In the genomic region with DNA sequence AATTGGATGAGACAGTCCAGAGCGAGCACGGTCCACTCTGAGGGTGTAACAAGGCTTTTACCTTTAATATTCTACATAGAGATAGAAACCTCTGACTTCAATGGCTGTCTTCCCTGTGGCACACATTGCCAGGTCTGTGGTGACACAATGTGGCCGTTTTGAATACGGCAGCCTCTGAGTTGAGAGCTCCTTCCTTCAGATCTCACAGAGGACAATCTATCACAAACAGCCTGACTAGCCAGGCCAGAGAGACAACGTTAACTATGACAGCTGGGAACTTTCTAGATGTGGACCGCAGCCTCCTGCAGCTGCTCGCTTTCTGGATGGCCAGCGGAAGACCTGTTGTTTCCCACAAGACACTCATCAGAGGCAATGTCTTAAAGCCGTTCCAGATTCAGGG, we compare ENCODE assay signal across 12 mouse cellular contexts. TPM values are rescaled to one million over a fixed set of nuclear protein-coding genes. Genes with fewer than 3 reads are reported as not detected.
DNase-seq lines count a peak whose midpoint lies in the region; ATAC-seq and TF ChIP-seq lines count a peak whose summit lies in the region.
"Had no signal": no experiment of that assay in that cellular context is flagged by ENCODE, and none has a peak within 500 bp of the region (broad histone marks: within the 10 kb centered on the region; RNA-seq: fewer than 3 reads in every experiment).

No protein-coding gene starts in this region.

- no peaks in the 10 kb centered on the region for H3K79me2 ChIP-seq in CH12.LX (replicated peaks; ENCODE audit: control insufficient read depth, extremely low read depth, insufficient read depth, poor library complexity, severe bottlenecking)

- H3K27me3 ChIP-seq in embryonic facial prominence, embryonic 11.5 days (ENCODE audit: control insufficient read depth, insufficient read depth, low read length), result no peaks in the 10 kb centered on the region
- H3K27me3 ChIP-seq in embryonic facial prominence, embryonic 10.5 days (replicated peaks; ENCODE audit: low read depth, poor library complexity, severe bottlenecking), result peaks cover 8% of the 10 kb centered on the region; the same call in 1 of the 2 replicates
- peaks cover 33% of the 10 kb centered on the region for H3K27me3 ChIP-seq in CH12.LX (replicated peaks)
- H3K27me3 ChIP-seq in hindbrain, postnatal 0 days (ENCODE audit: insufficient read depth, low read length), result no peaks in the 10 kb centered on the region
- H3K27me3 ChIP-seq: forebrain, embryonic 15.5 days; hindbrain, embryonic 15.5 days had no signal

- peak; percentile 67 for TF ChIP-seq RAD21 in CH12.LX (IDR thresholded peaks at IDR 0.05; ENCODE audit: low read depth, low read length)

- DNase-seq in embryonic facial prominence, embryonic 11.5 days (ENCODE audit: low spot score), result peak; percentile 22
- DNase-seq in embryonic facial prominence, embryonic 10.5 days (ENCODE audit: low spot score), result no peak
- peak in 1 of 2 experiments; percentile 49 for DNase-seq in layer of hippocampus, adult 2 months (ENCODE audit: low spot score in 2 of 2)
- no peak for DNase-seq in layer of hippocampus, postnatal 25 days (ENCODE audit: extremely low spot score in 1 of 2, low spot score in 1 of 2)
- peak; percentile 8 for DNase-seq in CH12.LX (ENCODE audit: extremely low read depth)
- peak; percentile 81 for DNase-seq in hindbrain, postnatal 0 days (ENCODE audit: low spot score)
- no peak for DNase-seq in urinary bladder, postnatal 36 days (ENCODE audit: low spot score in 2 of 2)
- DNase-seq in layer of hippocampus, adult 9-11 months, result no peak
- DNase-seq: cerebellum, adult 11 months had no signal

- no peak for TF ChIP-seq POLR2A in CH12.LX (IDR thresholded peaks at IDR 0.05; ENCODE audit: low read depth, low read length)

- in situ Hi-C loops in CH12.LX (cut with MboI; ENCODE audit: low pct_ligation_motif_present, low pct_unique_long_range_greater_than_20kb, low sequenced_read_pairs), result loop anchor here (25.0 kb wide), 2 partner anchors 576 to 926 kb away; a partner anchor contains a TSS

- no peak overlapping the region for H3K9ac ChIP-seq in embryonic facial prominence, embryonic 11.5 days (replicated peaks; ENCODE audit: low read length)
- H3K9ac ChIP-seq in CH12.LX (ENCODE audit: insufficient read depth, low read depth), result no peak overlapping the region
- H3K9ac ChIP-seq in hindbrain, postnatal 0 days (replicated peaks; ENCODE audit: low read length), result no peak overlapping the region
- H3K9ac ChIP-seq: forebrain, embryonic 15.5 days; hindbrain, embryonic 15.5 days had no signal

- no peaks in the 10 kb centered on the region for H3K9me3 ChIP-seq in embryonic facial prominence, embryonic 11.5 days (replicated peaks; ENCODE audit: control insufficient read depth, low read length)
- H3K9me3 ChIP-seq in embryonic facial prominence, embryonic 10.5 days, result no peaks in the 10 kb centered on the region
- H3K9me3 ChIP-seq in CH12.LX (replicated peaks; ENCODE audit: low read length), result no peaks in the 10 kb centered on the region
- no peaks in the 10 kb centered on the region for H3K9me3 ChIP-seq in hindbrain, postnatal 0 days (ENCODE audit: low read length)
- H3K9me3 ChIP-seq: forebrain, embryonic 15.5 days; hindbrain, embryonic 15.5 days had no signal

- dilution Hi-C loops in CH12.LX (cut with MboI; ENCODE audit: extremely low pct_ligation_motif_present, extremely low pct_unique_long_range_greater_than_20kb, low sequenced_read_pairs), result no loop called here

- H3K4me2 ChIP-seq in embryonic facial prominence, embryonic 11.5 days (ENCODE audit: low read depth, low read length), result no peak overlapping the region
- no peak overlapping the region for H3K4me2 ChIP-seq in CH12.LX (ENCODE audit: insufficient read depth, low read depth, poor library complexity, severe bottlenecking)
- no peak overlapping the region for H3K4me2 ChIP-seq in hindbrain, postnatal 0 days (ENCODE audit: low read depth, low read length)
- H3K4me2 ChIP-seq: forebrain, embryonic 15.5 days; hindbrain, embryonic 15.5 days had no signal

- no peaks in the 10 kb centered on the region for H3K4me1 ChIP-seq in embryonic facial prominence, embryonic 11.5 days (ENCODE audit: control insufficient read depth, insufficient read depth, low read length)
- peaks cover 12% of the 10 kb centered on the region; the same call in 1 of the 2 replicates for H3K4me1 ChIP-seq in embryonic facial prominence, embryonic 10.5 days
- peaks cover 0 to 2% of the 10 kb centered on the region in 2 experiments; a peak in 1 of 4 replicates for H3K4me1 ChIP-seq in CH12.LX (ENCODE audit: control insufficient read depth in 1 of 2, insufficient read depth in 2 of 2)
- no peaks in the 10 kb centered on the region for H3K4me1 ChIP-seq in hindbrain, postnatal 0 days (ENCODE audit: insufficient read depth, low read length)
- H3K4me1 ChIP-seq: forebrain, embryonic 15.5 days; hindbrain, embryonic 15.5 days had no signal

- peak; percentile 74 for TF ChIP-seq CTCF in layer of hippocampus, adult 2 months (conservative IDR thresholded peaks at IDR 0.05)
- peak in 1 of 2 experiments; percentile 52; a peak in 2 of 4 replicates for TF ChIP-seq CTCF in CH12.LX (conservative IDR thresholded peaks at IDR 0.05 in 1 of 2, IDR thresholded peaks at IDR 0.05 in 1 of 2; ENCODE audit: low read depth in 2 of 2, low read length in 2 of 2)
- peak; percentile 80 for TF ChIP-seq CTCF in hindbrain, postnatal 0 days (IDR thresholded peaks at IDR 0.05; ENCODE audit: low read depth)

- no peak for ATAC-seq in embryonic facial prominence, embryonic 11.5 days (replicated peaks; ENCODE audit: insufficient number of reproducible peaks, low FRiP score, low TSS enrichment, low read depth)
- ATAC-seq in hindbrain, postnatal 0 days, result peak; percentile 61; the same call in 1 of the 2 replicates
- ATAC-seq: forebrain, embryonic 15.5 days had no signal

- H3K27ac ChIP-seq in embryonic facial prominence, embryonic 11.5 days (replicated peaks; ENCODE audit: low read depth, low read length), result no peak overlapping the region
- H3K27ac ChIP-seq in embryonic facial prominence, embryonic 10.5 days (replicated peaks), result no peak overlapping the region
- no peak overlapping the region for H3K27ac ChIP-seq in layer of hippocampus, adult 2 months
- no peak overlapping the region for H3K27ac ChIP-seq in CH12.LX (ENCODE audit: insufficient read depth, low read depth)
- H3K27ac ChIP-seq in hindbrain, postnatal 0 days, result no peak overlapping the region
- H3K27ac ChIP-seq: forebrain, embryonic 15.5 days; hindbrain, embryonic 15.5 days had no signal

- WGBS in embryonic facial prominence, embryonic 11.5 days, result 88% methylated on average over 9 of the region's 9 CpGs
- WGBS in embryonic facial prominence, embryonic 10.5 days, result 87% methylated on average over 9 of the region's 9 CpGs
- 86% methylated on average over 9 of the region's 9 CpGs for WGBS in hindbrain, postnatal 0 days

- TF ChIP-seq EP300 in CH12.LX (IDR thresholded peaks at IDR 0.05; ENCODE audit: low read length), result no peak

- H3K36me3 ChIP-seq in embryonic facial prominence, embryonic 11.5 days (replicated peaks; ENCODE audit: control insufficient read depth, insufficient read depth, low read depth, low read length), result no peaks in the 10 kb centered on the region
- H3K36me3 ChIP-seq in embryonic facial prominence, embryonic 10.5 days (replicated peaks), result no peaks in the 10 kb centered on the region
- H3K36me3 ChIP-seq in CH12.LX (replicated peaks in 1 of 2; ENCODE audit: control insufficient read depth in 1 of 2, insufficient read depth in 1 of 2, low read length in 1 of 2), result no peaks in the 10 kb centered on the region
- no peaks in the 10 kb centered on the region for H3K36me3 ChIP-seq in hindbrain, postnatal 0 days (ENCODE audit: insufficient read depth, low read length)
- H3K36me3 ChIP-seq: forebrain, embryonic 15.5 days; hindbrain, embryonic 15.5 days had no signal

- no peak overlapping the region for H3K4me3 ChIP-seq in embryonic facial prominence, embryonic 11.5 days (ENCODE audit: low read depth, low read length)
- no peak overlapping the region for H3K4me3 ChIP-seq in embryonic facial prominence, embryonic 10.5 days
- H3K4me3 ChIP-seq in layer of hippocampus, adult 2 months, result no peak overlapping the region
- H3K4me3 ChIP-seq in CH12.LX (replicated peaks in 1 of 3; ENCODE audit: low read depth in 2 of 3, low read length in 2 of 3, poor library complexity in 1 of 3), result no peak overlapping the region
- no peak overlapping the region for H3K4me3 ChIP-seq in hindbrain, postnatal 0 days (ENCODE audit: low read length)
- H3K4me3 ChIP-seq: forebrain, embryonic 15.5 days; hindbrain, embryonic 15.5 days had no signal

RNA-seq across cellular contexts. Expression of a gene that starts 3.4 kb away (rescaled TPM):
- polyA plus RNA-seq in embryonic facial prominence, embryonic 11.5 days (2014; fragmentation: Nextera tagmentation; extraction: Ambion mirVana), result 1.7 TPM in 1 of 2 replicates, not detected in the other
- polyA plus RNA-seq in embryonic facial prominence, embryonic 10.5 days (2016; fragmentation: Nextera tagmentation; extraction: Ambion mirVana), result 0.38 and 0.47 TPM in 2 replicates
- under 1 TPM in 1 of 2 experiments, not detected in 1; 0.82 TPM for total RNA-seq in layer of hippocampus, adult 2 months (2021)
- under 1 TPM; 0.38 to 0.42 TPM for total RNA-seq in layer of hippocampus, postnatal 25 days (2021)
- total RNA-seq in CH12.LX (2012; rRNA removed) (not detected in 2 replicates), CH12.LX (2014; rRNA removed) (not detected in 2 replicates)
- polyA plus RNA-seq in CH12.LX (2012; ENCODE audit: insufficient read length, low read depth), result not detected in 2 replicates
- 4.7 and 8.2 TPM in 2 replicates for total RNA-seq in hindbrain, postnatal 0 days (2014; rRNA removed)
- 19.1 and 19.3 TPM in 2 replicates for polyA plus RNA-seq in hindbrain, postnatal 0 days (2015; fragmentation: Nextera tagmentation; extraction: Ambion mirVana)
- polyA plus RNA-seq: liver, embryonic 16.5 days had no signal

RNA-seq across cellular contexts. Expression of a gene that starts 12.3 kb away (rescaled TPM):
- polyA plus RNA-seq in embryonic facial prominence, embryonic 11.5 days (2014; fragmentation: Nextera tagmentation; extraction: Ambion mirVana), result 117 and 134 TPM in 2 replicates
- polyA plus RNA-seq in embryonic facial prominence, embryonic 10.5 days (2016; fragmentation: Nextera tagmentation; extraction: Ambion mirVana), result 122 and 125 TPM in 2 replicates
- total RNA-seq in layer of hippocampus, adult 2 months (2021), result 10 to 100 TPM; 19.2 to 20.4 TPM
- 10 to 100 TPM; 19.3 to 21.4 TPM for total RNA-seq in layer of hippocampus, postnatal 25 days (2021)
- total RNA-seq in CH12.LX (2012; rRNA removed) (85.8 and 121 TPM in 2 replicates), CH12.LX (2014; rRNA removed) (93.0 and 97.4 TPM in 2 replicates)
- 125 and 127 TPM in 2 replicates for polyA plus RNA-seq in CH12.LX (2012; ENCODE audit: insufficient read length, low read depth)
- 1.5 and 10.4 TPM in 2 replicates for total RNA-seq in hindbrain, postnatal 0 days (2014; rRNA removed)
- 56.0 and 73.6 TPM in 2 replicates for polyA plus RNA-seq in hindbrain, postnatal 0 days (2015; fragmentation: Nextera tagmentation; extraction: Ambion mirVana)

RNA-seq across cellular contexts. Expression of a gene that starts 32.5 kb away (rescaled TPM):
- 0.07 TPM in 1 of 2 replicates, not detected in the other for polyA plus RNA-seq in embryonic facial prominence, embryonic 11.5 days (2014; fragmentation: Nextera tagmentation; extraction: Ambion mirVana)
- polyA plus RNA-seq in embryonic facial prominence, embryonic 10.5 days (2016; fragmentation: Nextera tagmentation; extraction: Ambion mirVana), result not detected in 2 replicates
- total RNA-seq in layer of hippocampus, adult 2 months (2021), result not detected
- total RNA-seq in layer of hippocampus, postnatal 25 days (2021), result not detected
- not detected in 2 replicates for total RNA-seq in CH12.LX (2012; rRNA removed)
- total RNA-seq in CH12.LX (2014; rRNA removed), result not detected in 2 replicates
- not detected in 2 replicates for polyA plus RNA-seq in CH12.LX (2012; ENCODE audit: insufficient read length, low read depth)
- not detected in 2 replicates for total RNA-seq in hindbrain, postnatal 0 days (2014; rRNA removed)
- polyA plus RNA-seq in hindbrain, postnatal 0 days (2015; fragmentation: Nextera tagmentation; extraction: Ambion mirVana), result not detected in 2 replicates
- polyA plus RNA-seq: hindbrain, embryonic 15.5 days; liver, embryonic 16.5 days had no signal

Comparison
In these comparisons a context has a peak if more than half of its experiments do, and no peak if none do; other contexts are left out.
1. DNase-seq: peak in embryonic facial prominence, embryonic 11.5 days (single experiment), CH12.LX (single experiment) and hindbrain, postnatal 0 days (single experiment); none in embryonic facial prominence, embryonic 10.5 days (single experiment), layer of hippocampus, postnatal 25 days (0 of 2), urinary bladder, postnatal 36 days (0 of 2) and layer of hippocampus, adult 9-11 months (single experiment).